Mouse (Mus musculus) midbrain, embryonic 14.5 days (tissue): Measurements from ENCODE around the gene Ap1m1. TPM values are rescaled to one million over a fixed set of nuclear protein-coding genes. Genes with fewer than 3 reads are reported as not detected.

Experiments
- ATAC-seq: fragments of 200-750 bp; cut with Nextera tagmentation; 2 replicates; pipeline ENCODE4 v1.8.0; 2017; ENCODE audit warnings: moderate number of reproducible peaks, moderate library complexity; ENCODE audit not compliant: low FRiP score, low TSS enrichment
- DNase-seq: peaks from one replicate; pipeline ENCODE4 v3.0.0-alpha.2; 2015
- H3K27ac ChIP-seq: fragments of 300-500 bp; sonication (generic); replicated peaks from 2 replicates; pipeline ENCODE4 v1.5.1; 2014; ENCODE audit warnings: mild to moderate bottlenecking, low read depth, low read length, moderate library complexity
- H3K27me3 ChIP-seq: fragments of 300-500 bp; sonication (generic); 2 replicates; pipeline ENCODE4 v1.6.1; 2014; ENCODE audit warnings: low read length, control low read depth, mixed read lengths; ENCODE audit not compliant: control insufficient read depth, insufficient read depth
- H3K36me3 ChIP-seq: fragments of 300-500 bp; sonication (generic); 2 replicates; pipeline ENCODE4 v1.6.1; 2014; ENCODE audit warnings: low read length, control low read depth; ENCODE audit not compliant: control insufficient read depth, insufficient read depth
- H3K4me1 ChIP-seq: fragments of 300-500 bp; sonication (generic); 2 replicates; pipeline ENCODE4 v1.6.1; 2014; ENCODE audit warnings: mild to moderate bottlenecking, antibody characterized with exemption, low read length, control low read depth; ENCODE audit not compliant: control insufficient read depth, insufficient read depth
- H3K4me2 ChIP-seq: fragments of 300-500 bp; sonication (generic); 2 replicates; pipeline ENCODE4 v1.6.1; 2014; ENCODE audit warnings: mild to moderate bottlenecking, low read length, moderate library complexity
- H3K4me3 ChIP-seq: fragments of 300-500 bp; sonication (generic); replicated peaks from 2 replicates; pipeline ENCODE4 v1.5.1; 2014; ENCODE audit warnings: low read depth, low read length
- H3K9ac ChIP-seq: fragments of 300-500 bp; sonication (generic); replicated peaks from 2 replicates; pipeline ENCODE4 v1.6.1; 2014; ENCODE audit warnings: mild to moderate bottlenecking, low read length, moderate library complexity
- H3K9me3 ChIP-seq: fragments of 300-500 bp; sonication (generic); 2 replicates; pipeline ENCODE4 v1.6.1; 2016; ENCODE audit warnings: low read length, control low read depth, mixed read lengths; ENCODE audit not compliant: control insufficient read depth
- WGBS: fragments of 180-500 bp; shearing (Covaris S2); extraction: QIAGEN DNeasy Blood & Tissue Kit; methylation state at CpG from one replicate; pipeline ENCODE4 v1.1.7; 2014; 5-methylcytosine and 5-hydroxymethylcytosine counted together
- polyA plus RNA-seq: library from polyadenylated mRNA; unstranded; fragments of >200 nt; fragmentation: Nextera tagmentation; extraction: Ambion mirVana; gene quantifications from 2 replicates; pipeline ENCODE4 v1.2.1, GENCODE M21; 2014

The Ap1m1 gene
- polyA plus RNA-seq, 1 experiment from 2014 or later = 235 TPM

- Histone ChIP-seq H3K4me2 (no peak overlapping the region), H3K4me3 (no peak overlapping the region), H3K27ac (no peak overlapping the region), H3K9ac (no peak overlapping the region), H3K36me3 (no peaks in the 10 kb centered on the region), H3K9me3 (no peaks in the 10 kb centered on the region), H3K4me1 (no peaks in the 10 kb centered on the region), H3K27me3 (no peaks in the 10 kb centered on the region)
- WGBS = 85% methylated on average over 2 of the region's 2 CpGs
- DNase-seq = no peak
- ATAC-seq = no peak
Observed at GRCm38 (mm10) chr8:72291104-72291503, 51.3 kb downstream of the Ap1m1 start.

DNA sequence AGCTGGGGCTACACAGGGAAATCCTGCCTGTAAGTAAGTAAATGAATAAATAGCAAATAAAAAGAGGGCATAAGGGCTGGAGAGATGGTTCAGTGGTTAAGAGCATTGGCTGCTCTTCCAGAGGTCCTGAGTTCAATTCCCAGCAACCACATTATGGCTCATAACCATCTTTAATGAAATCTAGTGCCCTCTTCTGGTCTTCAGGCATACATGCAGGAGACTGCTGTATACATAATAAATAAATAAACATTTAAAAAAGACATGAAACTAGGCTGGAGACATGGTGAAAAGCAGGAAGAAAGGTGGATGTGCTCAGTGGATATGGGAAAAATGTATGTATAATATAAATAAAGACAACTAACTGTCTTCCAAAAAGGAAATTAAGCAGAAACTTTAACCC, 53.5 kb downstream of the Ap1m1 start:
- DNase-seq (no peak), ATAC-seq (no peak)
- Histone ChIP-seq H3K27me3 (no peaks in the 10 kb centered on the region), H3K9ac (no peak overlapping the region), H3K36me3 (no peaks in the 10 kb centered on the region), H3K4me3 (no peak overlapping the region), H3K9me3 (no peaks in the 10 kb centered on the region), H3K4me2 (no peak overlapping the region), H3K27ac (no peak overlapping the region), H3K4me1 (no peaks in the 10 kb centered on the region)

DNA sequence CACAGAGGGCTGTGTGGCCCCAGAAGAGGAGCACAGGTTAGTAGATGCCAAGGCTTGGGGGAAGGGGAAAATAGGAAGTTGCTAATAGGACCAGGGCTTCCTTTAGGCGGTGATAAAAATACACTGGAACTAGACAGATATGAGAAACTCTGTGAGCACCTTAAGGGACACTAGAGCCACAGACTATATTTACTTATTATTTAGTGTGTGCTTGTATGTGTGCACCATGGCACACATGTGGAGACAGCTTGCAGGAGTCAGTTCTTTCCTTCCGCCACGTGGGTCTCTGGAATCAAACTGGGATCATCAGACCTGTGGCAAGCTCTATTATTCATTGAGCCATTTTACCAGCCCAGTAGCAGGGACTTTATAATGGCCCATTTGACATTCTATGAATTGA, 55.3 kb downstream of the Ap1m1 start:
- no peak for DNase-seq
- Histone ChIP-seq H3K4me1 (no peaks in the 10 kb centered on the region), H3K4me2 (no peak overlapping the region), H3K9me3 (no peaks in the 10 kb centered on the region), H3K4me3 (no peak overlapping the region), H3K9ac (no peak overlapping the region), H3K27ac (no peak overlapping the region), H3K36me3 (no peaks in the 10 kb centered on the region), H3K27me3 (no peaks in the 10 kb centered on the region)
- WGBS = 76% methylated on average over 3 of the region's 3 CpGs
- no peak for ATAC-seq

GRCm38 (mm10) chr8:72295679-72296078, 55.9 kb downstream of the Ap1m1 start:
- no peaks in the 10 kb centered on the region for H3K9me3 ChIP-seq
- DNase-seq = peak; percentile 41
- H3K9ac ChIP-seq = no peak overlapping the region
- no peaks in the 10 kb centered on the region for H3K27me3 ChIP-seq
- WGBS = 58% methylated on average over 8 of the region's 8 CpGs
- no peak for ATAC-seq
- H3K4me3 ChIP-seq = no peak overlapping the region
- H3K4me2 ChIP-seq = no peak overlapping the region
- H3K4me1 ChIP-seq = no peaks in the 10 kb centered on the region
- H3K36me3 ChIP-seq = no peaks in the 10 kb centered on the region
- H3K27ac ChIP-seq = no peak overlapping the region

GRCm38 (mm10) chr8:72296561-72296960, 56.7 kb downstream of the Ap1m1 start:
- no peak overlapping the region for H3K27ac ChIP-seq
- no peak overlapping the region for H3K4me3 ChIP-seq
- ATAC-seq = no peak
- no peaks in the 10 kb centered on the region for H3K4me1 ChIP-seq
- WGBS = 89% methylated on average over 8 of the region's 8 CpGs
- no peaks in the 10 kb centered on the region for H3K27me3 ChIP-seq
- H3K4me2 ChIP-seq = no peak overlapping the region
- no peak overlapping the region for H3K9ac ChIP-seq
- no peak for DNase-seq
- no peaks in the 10 kb centered on the region for H3K9me3 ChIP-seq
- H3K36me3 ChIP-seq = no peaks in the 10 kb centered on the region

DNA sequence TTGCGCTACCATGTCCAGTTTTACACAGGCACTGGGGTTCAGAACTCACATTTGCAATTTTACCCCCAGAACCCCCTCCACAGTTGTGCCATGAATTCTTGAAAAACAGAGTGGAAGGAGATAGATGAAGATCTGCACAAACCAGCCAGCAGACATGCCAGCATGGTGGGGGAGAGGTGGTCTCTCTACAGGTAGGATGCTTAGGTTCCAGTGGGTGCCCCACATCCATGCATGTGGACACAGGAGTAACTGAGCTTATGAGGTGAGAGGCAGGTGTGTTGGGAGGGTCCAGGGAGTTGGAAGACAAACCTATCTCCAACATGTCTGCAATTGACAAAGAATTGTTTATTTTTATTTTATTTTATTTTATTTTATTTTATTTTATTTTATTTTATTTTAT, 59.1 kb downstream of the Ap1m1 start:
- Histone ChIP-seq H3K36me3 (no peaks in the 10 kb centered on the region), H3K27ac (no peak overlapping the region), H3K4me3 (no peak overlapping the region), H3K4me2 (no peak overlapping the region), H3K9me3 (no peaks in the 10 kb centered on the region), H3K4me1 (no peaks in the 10 kb centered on the region), H3K9ac (no peak overlapping the region), H3K27me3 (no peaks in the 10 kb centered on the region)
- ATAC-seq = no peak
- no peak for DNase-seq
- 69% methylated on average over 1 of the region's 1 CpGs for WGBS

GRCm38 (mm10) chr8:72300654-72301400, 61.0 kb downstream of the Ap1m1 start:
- Histone ChIP-seq H3K36me3 (no peaks in the 10 kb centered on the region), H3K27ac (no peak overlapping the region), H3K9me3 (no peaks in the 10 kb centered on the region), H3K4me3 (no peak overlapping the region), H3K9ac (no peak overlapping the region), H3K4me2 (no peak overlapping the region), H3K4me1 (no peaks in the 10 kb centered on the region), H3K27me3 (no peaks in the 10 kb centered on the region)
- DNase-seq (no peak), ATAC-seq (no peak)
- WGBS = 78% methylated on average over 9 of the region's 9 CpGs

GRCm38 (mm10) chr8:72301497-72301896, 61.7 kb downstream of the Ap1m1 start:
- Histone ChIP-seq H3K27me3 (no peaks in the 10 kb centered on the region), H3K36me3 (no peaks in the 10 kb centered on the region), H3K27ac (no peak overlapping the region), H3K4me2 (no peak overlapping the region), H3K4me3 (no peak overlapping the region), H3K9ac (no peak overlapping the region), H3K4me1 (no peaks in the 10 kb centered on the region), H3K9me3 (no peaks in the 10 kb centered on the region)
- DNase-seq (no peak), ATAC-seq (no peak)
- 86% methylated on average over 5 of the region's 5 CpGs for WGBS

GRCm38 (mm10) chr8:72302986-72303612, 63.3 kb downstream of the Ap1m1 start:
- no peak overlapping the region for H3K4me2 ChIP-seq
- ATAC-seq (no peak), DNase-seq (no peak)
- no peaks in the 10 kb centered on the region for H3K27me3 ChIP-seq
- no peak overlapping the region for H3K9ac ChIP-seq
- no peak overlapping the region for H3K27ac ChIP-seq
- no peaks in the 10 kb centered on the region for H3K9me3 ChIP-seq
- 83% methylated on average over 8 of the region's 8 CpGs for WGBS
- H3K4me1 ChIP-seq = no peaks in the 10 kb centered on the region
- H3K36me3 ChIP-seq = no peaks in the 10 kb centered on the region
- no peak overlapping the region for H3K4me3 ChIP-seq
